Mouse (Mus musculus) midbrain, embryonic 16.5 days (tissue): ENCODE data around the gene Lrrc8d. TPM values are rescaled to one million over a fixed set of nuclear protein-coding genes. Genes with fewer than 3 reads are reported as not detected.
A peak's percentile ranks its signal among the peaks of the same experiment; 100 is the strongest.

Experiments used
- ATAC-seq: fragments of 200-750 bp; cut with Nextera tagmentation; 2 replicates; pipeline ENCODE4 v1.8.0; 2017; ENCODE audit warnings: moderate TSS enrichment
- H3K27ac ChIP-seq: fragments of 300-500 bp; sonication (generic); 2 replicates; pipeline ENCODE4 v1.5.1; 2014; ENCODE audit warnings: mild to moderate bottlenecking, low read length, mixed read lengths
- H3K27me3 ChIP-seq: fragments of 300-500 bp; sonication (generic); 2 replicates; pipeline ENCODE4 v1.6.1; 2014; ENCODE audit warnings: low read depth, low read length, mixed read lengths; ENCODE audit not compliant: control insufficient read depth, insufficient read depth
- H3K36me3 ChIP-seq: fragments of 300-500 bp; sonication (generic); 2 replicates; pipeline ENCODE4 v1.6.1; 2014; ENCODE audit warnings: mild to moderate bottlenecking, low read length, moderate library complexity, mixed read lengths; ENCODE audit not compliant: control insufficient read depth, insufficient read depth
- H3K4me1 ChIP-seq: fragments of 300-500 bp; sonication (generic); 2 replicates; pipeline ENCODE4 v1.6.1; 2014; ENCODE audit warnings: mild to moderate bottlenecking, low read length, mixed read lengths; ENCODE audit not compliant: control insufficient read depth, insufficient read depth
- H3K4me2 ChIP-seq: fragments of 300-500 bp; sonication (generic); 2 replicates; pipeline ENCODE4 v1.6.1; 2014; ENCODE audit warnings: mild to moderate bottlenecking, low read length, mixed read lengths
- H3K4me3 ChIP-seq: fragments of 300-500 bp; sonication (generic); 2 replicates; pipeline ENCODE4 v1.5.1; 2014; ENCODE audit warnings: low read depth, mild to moderate bottlenecking, low read length, moderate library complexity, mixed read lengths
- H3K9ac ChIP-seq: fragments of 300-500 bp; sonication (generic); 2 replicates; pipeline ENCODE4 v1.6.1; 2014; ENCODE audit warnings: low read depth, low read length, mixed read lengths
- H3K9me3 ChIP-seq: fragments of 300-500 bp; sonication (generic); replicated peaks from 2 replicates; pipeline ENCODE4 v1.6.1; 2014; ENCODE audit warnings: mild to moderate bottlenecking, low read length, mixed read lengths; ENCODE audit not compliant: control insufficient read depth, poor library complexity, severe bottlenecking
- WGBS: fragments of 180-500 bp; shearing (Covaris S2); extraction: QIAGEN DNeasy Blood & Tissue Kit; methylation state at CpG from one replicate; pipeline ENCODE4 v1.1.7; 2014; 5-methylcytosine and 5-hydroxymethylcytosine counted together
- polyA plus RNA-seq: library from polyadenylated mRNA; unstranded; fragments of >200 nt; fragmentation: Nextera tagmentation; extraction: Ambion mirVana; gene quantifications from 2 replicates; pipeline ENCODE4 v1.2.1, GENCODE M21; 2015

Gene Lrrc8d
- polyA plus RNA-seq, 1 experiment from 2014 or later: 33.9 TPM

DNA sequence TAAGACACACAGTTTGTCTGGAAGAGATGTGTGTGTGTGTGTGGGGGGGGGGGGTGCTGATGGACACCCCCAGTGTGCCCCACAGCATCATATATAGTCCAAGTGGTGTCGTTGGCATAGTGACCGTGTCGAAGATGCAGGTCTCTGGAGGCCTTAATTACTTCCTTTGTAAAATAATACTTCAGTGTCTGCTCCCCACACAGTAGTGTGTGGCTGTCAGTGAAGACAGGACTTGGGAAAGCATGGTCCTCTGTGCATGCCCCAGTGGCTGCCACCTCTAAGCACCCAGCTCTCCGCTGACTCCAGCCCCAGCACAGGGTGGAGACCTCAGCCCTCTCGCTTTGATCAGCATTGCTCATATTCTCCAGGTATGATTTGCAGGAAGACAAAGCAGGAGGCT is 76.6 kb downstream of the Lrrc8d start:
- WGBS: 67% methylated on average over 5 of the region's 5 CpGs
- H3K36me3 ChIP-seq: no peaks in the 10 kb centered on the region; the same call in 1 of the 2 replicates
- H3K4me1 ChIP-seq: peaks cover 17% of the 10 kb centered on the region
- peak overlapping the region; percentile 61 for H3K27ac ChIP-seq
- no peaks in the 10 kb centered on the region for H3K27me3 ChIP-seq
- no peak overlapping the region for H3K4me2 ChIP-seq
- H3K9me3 ChIP-seq: no peaks in the 10 kb centered on the region
- H3K4me3 ChIP-seq: no peak overlapping the region
- ATAC-seq: no peak
- peak overlapping the region; percentile 34; the same call in 1 of the 2 replicates for H3K9ac ChIP-seq

- Histone ChIP-seq H3K9ac (no peak overlapping the region), H3K9me3 (no peaks in the 10 kb centered on the region), H3K4me3 (no peak overlapping the region), H3K4me1 (peaks cover 17% of the 10 kb centered on the region), H3K36me3 (no peaks in the 10 kb centered on the region; the same call in 1 of the 2 replicates), H3K27me3 (no peaks in the 10 kb centered on the region), H3K27ac (peak overlapping the region; percentile 33), H3K4me2 (no peak overlapping the region)
- no peak for ATAC-seq
- WGBS: 38% methylated on average over 12 of the region's 12 CpGs
These were observed 77.3 kb downstream of the Lrrc8d start for GRCm38 (mm10) chr5:105776978-105777593.

GRCm38 (mm10) chr5:105777645-105778044 is 77.9 kb downstream of the Lrrc8d start:
- Histone ChIP-seq H3K9me3 (no peaks in the 10 kb centered on the region), H3K4me3 (no peak overlapping the region), H3K4me2 (no peak overlapping the region), H3K36me3 (no peaks in the 10 kb centered on the region; the same call in 1 of the 2 replicates), H3K9ac (no peak overlapping the region), H3K27ac (no peak overlapping the region; the same call in 1 of the 2 replicates), H3K27me3 (no peaks in the 10 kb centered on the region), H3K4me1 (peaks cover 17% of the 10 kb centered on the region)
- 45% methylated on average over 8 of the region's 8 CpGs for WGBS
- no peak for ATAC-seq

GRCm38 (mm10) chr5:105778189-105778588 is 78.4 kb downstream of the Lrrc8d start:
- no peak overlapping the region for H3K9ac ChIP-seq
- no peak overlapping the region for H3K27ac ChIP-seq
- H3K9me3 ChIP-seq: no peaks in the 10 kb centered on the region
- WGBS: 80% methylated on average over 8 of the region's 8 CpGs
- H3K4me3 ChIP-seq: no peak overlapping the region
- H3K36me3 ChIP-seq: no peaks in the 10 kb centered on the region; the same call in 1 of the 2 replicates
- no peak for ATAC-seq
- peaks cover 17% of the 10 kb centered on the region for H3K4me1 ChIP-seq
- H3K27me3 ChIP-seq: no peaks in the 10 kb centered on the region
- H3K4me2 ChIP-seq: no peak overlapping the region

GRCm38 (mm10) chr5:105778723-105779122 is 79.0 kb downstream of the Lrrc8d start:
- H3K9me3 ChIP-seq: no peaks in the 10 kb centered on the region
- no peak overlapping the region for H3K27ac ChIP-seq

GRCm38 (mm10) chr5:105779331-105779730 is 79.6 kb downstream of the Lrrc8d start:
- no peak overlapping the region for H3K9ac ChIP-seq
- WGBS: 91% methylated on average over 5 of the region's 5 CpGs
- no peak for ATAC-seq

More at GRCm38 (mm10) chr5:105778723-105779122, 79.0 kb downstream of the Lrrc8d start:
- Histone ChIP-seq H3K27me3 (no peaks in the 10 kb centered on the region), H3K4me2 (no peak overlapping the region), H3K4me1 (peaks cover 17% of the 10 kb centered on the region), H3K9ac (no peak overlapping the region), H3K36me3 (no peaks in the 10 kb centered on the region; the same call in 1 of the 2 replicates), H3K4me3 (no peak overlapping the region)
- 61% methylated on average over 3 of the region's 3 CpGs for WGBS
- ATAC-seq: no peak

DNA sequence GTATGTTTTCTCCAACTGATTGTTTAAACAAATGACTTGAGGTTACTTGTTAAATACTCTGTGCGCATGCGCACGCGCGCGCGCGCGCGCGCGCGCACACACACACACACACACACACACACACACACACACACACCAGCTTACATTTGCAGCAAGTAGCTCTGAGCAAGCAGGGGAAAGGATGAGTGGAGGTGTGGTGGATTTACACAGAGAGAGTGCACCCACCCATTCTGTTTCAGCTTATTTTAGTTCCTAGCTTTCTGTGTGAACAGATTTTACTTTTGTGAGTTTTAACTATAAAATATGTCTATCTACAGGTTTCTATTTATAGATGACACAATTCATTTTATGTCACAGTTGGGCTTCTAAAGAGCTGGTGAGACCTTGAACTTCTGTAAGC is 84.1 kb downstream of the Lrrc8d start:
- Histone ChIP-seq H3K4me3 (no peak overlapping the region), H3K27me3 (no peaks in the 10 kb centered on the region), H3K9ac (no peak overlapping the region), H3K36me3 (no peaks in the 10 kb centered on the region), H3K27ac (no peak overlapping the region), H3K9me3 (no peaks in the 10 kb centered on the region), H3K4me2 (no peak overlapping the region), H3K4me1 (peaks cover 14% of the 10 kb centered on the region)
- 97% methylated on average over 13 of the region's 13 CpGs for WGBS
- no peak for ATAC-seq

More at GRCm38 (mm10) chr5:105779331-105779730, 79.6 kb downstream of the Lrrc8d start:
- H3K27me3 ChIP-seq: no peaks in the 10 kb centered on the region
- H3K4me3 ChIP-seq: no peak overlapping the region
- no peaks in the 10 kb centered on the region; the same call in 1 of the 2 replicates for H3K36me3 ChIP-seq
- H3K4me1 ChIP-seq: peaks cover 17% of the 10 kb centered on the region
- H3K4me2 ChIP-seq: no peak overlapping the region
- no peak overlapping the region for H3K27ac ChIP-seq
- H3K9me3 ChIP-seq: no peaks in the 10 kb centered on the region

- H3K27ac ChIP-seq: no peak overlapping the region
- no peaks in the 10 kb centered on the region for H3K36me3 ChIP-seq
- 90% methylated on average over 10 of the region's 10 CpGs for WGBS
- no peaks in the 10 kb centered on the region for H3K27me3 ChIP-seq
- H3K4me1 ChIP-seq: peaks cover 14% of the 10 kb centered on the region
- ATAC-seq: no peak
- H3K4me2 ChIP-seq: no peak overlapping the region
- H3K4me3 ChIP-seq: no peak overlapping the region
- H3K9ac ChIP-seq: no peak overlapping the region
- H3K9me3 ChIP-seq: no peaks in the 10 kb centered on the region
These were observed 85.0 kb downstream of the Lrrc8d start for GRCm38 (mm10) chr5:105784724-105785123.

- H3K9me3 ChIP-seq: no peaks in the 10 kb centered on the region
- H3K4me1 ChIP-seq: peaks cover 19% of the 10 kb centered on the region
- H3K27me3 ChIP-seq: no peaks in the 10 kb centered on the region
- no peak overlapping the region for H3K27ac ChIP-seq
- no peak overlapping the region for H3K9ac ChIP-seq
- H3K4me2 ChIP-seq: no peak overlapping the region
- no peak for ATAC-seq
- WGBS: 72% methylated on average over 10 of the region's 10 CpGs
- no peaks in the 10 kb centered on the region for H3K36me3 ChIP-seq
- H3K4me3 ChIP-seq: no peak overlapping the region
These were observed 87.8 kb downstream of the Lrrc8d start for GRCm38 (mm10) chr5:105787577-105787976.
